Mouse (Mus musculus) frontal cortex, postnatal 36 days (tissue): ENCODE results near the gene Ildr1.

ENCODE experiments used
- DNase-seq, 2 experiments: peaks; one replicate each; pipeline ENCODE4 v3.0.0; 2022; ENCODE audit warnings: low spot score in 2 of 2

Gene Ildr1

DNA sequence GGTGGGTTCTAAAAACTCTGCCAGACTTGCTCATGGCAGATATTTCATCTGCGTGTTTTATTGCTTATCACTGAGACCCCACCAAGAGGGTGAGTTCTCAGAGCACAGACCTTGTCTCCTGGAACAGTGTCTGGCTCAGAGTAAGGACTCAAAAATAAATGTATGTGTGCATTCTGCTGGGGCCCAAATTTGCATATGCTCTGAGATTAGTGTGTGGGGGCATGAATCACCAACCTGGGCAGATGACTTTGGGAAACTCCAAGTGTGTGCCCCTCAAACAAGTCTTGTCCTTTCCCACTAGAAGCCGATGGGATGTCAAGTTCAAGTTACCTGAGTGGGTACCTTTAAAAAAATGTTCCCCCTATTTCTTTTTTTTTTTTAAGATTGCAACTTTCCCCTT lies 6.7 kb downstream of the Ildr1 start:
- no peak for DNase-seq

DNA sequence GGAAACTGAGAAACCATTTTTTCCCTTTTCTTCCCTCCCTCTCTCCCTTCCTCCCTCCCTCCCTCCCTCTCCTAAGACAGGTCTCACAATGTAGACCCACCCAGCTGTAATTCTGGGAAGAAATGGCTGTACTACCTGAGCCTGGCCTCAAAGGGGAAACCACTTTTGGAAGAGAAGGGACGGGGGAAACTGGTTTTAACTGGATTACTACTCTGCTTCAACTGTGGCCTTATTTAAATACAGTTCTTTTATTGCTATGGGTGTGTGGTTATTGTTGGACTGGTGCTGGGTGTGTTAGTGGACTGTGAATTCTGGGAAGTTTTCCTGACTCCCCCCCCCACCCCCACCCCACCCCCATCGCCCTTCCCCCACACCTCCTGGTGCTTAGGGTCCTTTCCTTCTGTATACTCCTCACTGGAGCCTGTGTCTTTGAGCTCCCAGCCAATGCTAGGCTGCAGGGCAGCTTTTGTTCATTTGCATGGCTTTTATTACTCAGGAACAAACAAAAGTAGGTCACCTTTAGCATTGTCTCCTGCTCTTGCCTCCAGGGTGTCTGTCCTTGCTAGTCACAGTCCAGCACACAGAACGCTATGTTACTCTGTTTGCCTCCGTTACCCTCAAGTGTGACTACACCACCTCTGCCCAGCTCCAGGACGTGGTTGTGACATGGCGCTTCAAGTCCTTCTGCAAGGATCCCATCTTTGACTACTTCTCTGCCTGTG lies 14.1 kb downstream of the Ildr1 start:
- DNase-seq = no peak

DNA sequence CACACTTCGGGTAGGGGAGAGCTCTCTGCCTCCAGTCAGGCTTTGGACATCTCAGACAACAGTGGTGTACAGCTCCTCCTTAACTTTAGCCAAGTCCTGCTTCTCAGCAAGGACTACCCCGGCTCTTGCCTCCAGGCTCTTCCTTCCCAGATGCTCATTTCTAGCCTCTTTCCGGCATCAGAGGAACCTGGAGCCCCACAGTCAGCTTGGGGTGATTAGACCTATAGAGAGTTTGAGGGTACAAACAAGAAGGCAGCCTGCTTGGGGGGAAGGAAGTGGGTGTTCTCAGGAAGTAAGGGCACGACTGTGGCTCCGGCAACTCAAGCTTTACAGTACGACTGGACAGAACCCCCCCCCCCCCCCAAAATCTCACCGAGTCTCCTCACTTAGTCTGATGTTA lies 15.0 kb downstream of the Ildr1 start:
- no peak for DNase-seq

DNA sequence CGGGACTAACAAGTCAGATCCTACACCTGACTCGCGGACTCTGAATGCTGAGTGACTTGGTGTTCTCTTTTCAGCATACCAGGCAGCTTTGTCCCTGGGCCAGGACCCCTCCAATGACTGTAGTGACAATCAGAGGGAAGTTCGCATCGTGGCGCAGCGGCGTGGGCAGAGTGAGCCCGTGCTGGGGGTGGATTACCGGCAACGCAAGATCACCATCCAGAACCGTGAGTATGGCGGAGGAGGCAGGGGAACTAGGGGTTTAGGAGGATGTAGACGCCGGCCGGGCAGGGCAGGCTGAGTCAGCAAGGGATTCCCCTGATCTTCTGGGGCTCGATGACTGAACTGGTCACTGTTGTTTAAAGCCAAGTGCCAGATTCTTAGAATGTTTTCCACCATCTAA lies 15.6 kb downstream of the Ildr1 start:
- DNase-seq = no peak

DNA sequence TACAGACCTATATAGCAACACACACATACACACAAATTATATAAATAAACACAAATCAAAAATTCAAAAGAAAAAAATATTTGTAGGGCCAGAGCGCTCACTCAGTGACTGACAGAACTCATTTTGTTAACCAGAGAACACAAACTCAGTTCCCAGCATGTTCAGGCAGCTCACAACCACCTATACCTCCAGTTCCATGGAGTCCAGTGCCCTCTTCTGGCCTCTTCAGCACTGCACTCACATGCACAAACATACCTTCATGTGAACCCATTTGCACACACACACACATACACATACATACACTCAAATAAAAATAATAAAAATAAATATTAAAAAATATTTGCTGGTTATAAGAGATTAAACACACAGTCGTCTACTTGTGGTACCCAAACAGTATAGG lies 17.0 kb downstream of the Ildr1 start:
- no peak for DNase-seq

DNA sequence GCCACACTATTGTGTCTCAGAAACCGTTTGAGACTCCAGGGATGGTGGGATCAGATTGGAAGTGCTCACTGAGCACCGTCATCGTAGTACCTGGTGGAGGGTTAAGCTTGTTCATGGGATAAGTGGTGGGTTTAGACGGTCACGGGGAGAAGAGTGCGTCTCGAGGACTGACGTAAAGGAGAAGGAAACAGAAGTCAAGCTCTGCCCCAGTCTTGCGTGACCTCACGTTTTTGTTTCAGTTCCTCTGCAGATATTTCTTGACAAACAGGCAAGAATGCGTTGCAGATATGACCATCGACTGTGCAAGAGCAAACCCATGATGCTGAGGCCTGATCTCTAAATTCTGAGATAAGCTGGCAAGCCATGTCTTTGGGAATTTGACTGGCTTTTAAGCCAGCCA lies 18.0 kb downstream of the Ildr1 start:
- DNase-seq = no peak

DNA sequence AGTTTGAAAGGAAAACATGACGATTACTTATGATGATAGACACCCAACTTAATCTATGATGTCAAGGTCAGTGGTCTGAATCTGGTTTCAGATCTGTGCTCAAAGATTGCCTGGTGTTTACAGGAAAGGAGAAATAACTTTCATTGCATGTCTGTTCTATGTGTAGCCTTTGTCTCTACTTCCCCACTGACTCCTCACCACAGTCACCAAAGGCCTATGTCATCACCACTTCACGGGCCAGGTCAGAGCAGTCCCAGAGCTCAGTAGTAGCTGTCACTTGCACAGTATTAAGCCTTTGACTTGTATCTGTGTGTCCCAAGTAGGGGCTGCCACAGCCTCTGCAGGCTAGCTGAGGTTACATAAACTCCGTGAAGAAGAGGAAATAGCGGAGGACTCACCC lies 23.7 kb downstream of the Ildr1 start:
- DNase-seq = no peak

DNA sequence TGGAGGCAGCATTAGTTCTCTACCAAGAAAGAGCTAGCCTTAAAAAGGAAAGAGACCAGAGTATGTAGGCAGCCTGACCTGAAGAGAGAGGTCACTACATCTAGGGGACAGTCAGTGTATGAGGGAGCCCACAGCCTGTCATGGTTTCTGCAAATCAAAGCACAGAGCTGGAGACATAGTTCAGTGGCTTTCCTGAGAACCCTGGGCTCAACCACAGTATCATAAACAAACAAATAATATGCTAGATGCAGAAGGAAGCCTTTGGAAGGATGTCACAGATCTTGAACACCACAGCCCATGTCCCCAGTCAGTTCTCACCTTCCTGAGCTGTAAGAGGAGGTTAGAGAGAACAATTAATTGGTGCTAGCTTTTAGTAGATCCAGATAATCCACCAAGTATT lies 24.9 kb downstream of the Ildr1 start:
- DNase-seq = no peak

DNA sequence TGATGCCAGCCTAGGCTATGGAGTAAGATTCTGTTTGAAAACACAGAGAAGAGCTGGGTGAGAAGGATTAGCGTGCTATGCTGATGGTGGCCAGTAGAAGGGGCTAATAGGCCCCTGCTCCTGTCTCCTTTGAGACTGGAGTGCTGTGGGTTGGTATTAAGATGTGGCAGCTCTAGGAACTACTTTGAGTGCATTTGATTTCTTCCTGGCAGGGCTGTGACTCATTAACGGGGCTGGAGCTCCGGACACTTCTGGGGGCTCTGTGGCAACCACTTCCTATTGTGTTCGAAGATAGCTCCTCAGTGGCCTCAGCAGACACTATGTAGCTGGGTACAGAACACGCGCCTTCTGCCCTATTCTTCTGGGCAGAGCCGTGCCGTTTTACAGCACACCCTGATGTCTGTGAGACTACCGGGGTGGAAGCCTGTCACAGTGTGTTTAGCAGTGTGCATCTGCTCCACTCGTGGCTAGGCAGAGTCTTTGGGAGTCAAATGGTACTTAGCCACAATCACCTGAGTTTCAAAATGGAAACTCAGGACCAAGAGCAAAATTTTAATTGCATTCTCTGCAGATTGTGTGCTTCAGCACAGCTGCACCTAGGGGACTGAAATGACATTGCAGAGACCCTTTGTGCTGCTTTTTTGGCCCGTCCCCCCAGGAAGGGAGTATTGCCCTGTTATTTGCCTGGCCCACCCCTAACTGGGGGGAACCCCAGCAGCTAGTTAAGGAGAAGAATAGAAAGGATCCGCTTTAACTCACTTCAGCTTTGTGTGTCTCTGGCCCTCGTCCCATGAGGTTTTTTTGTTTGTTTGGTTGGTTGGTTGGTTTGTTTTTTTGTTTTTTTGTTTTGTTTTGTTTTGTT lies 26.6 kb downstream of the Ildr1 start:
- DNase-seq = no peak

DNA sequence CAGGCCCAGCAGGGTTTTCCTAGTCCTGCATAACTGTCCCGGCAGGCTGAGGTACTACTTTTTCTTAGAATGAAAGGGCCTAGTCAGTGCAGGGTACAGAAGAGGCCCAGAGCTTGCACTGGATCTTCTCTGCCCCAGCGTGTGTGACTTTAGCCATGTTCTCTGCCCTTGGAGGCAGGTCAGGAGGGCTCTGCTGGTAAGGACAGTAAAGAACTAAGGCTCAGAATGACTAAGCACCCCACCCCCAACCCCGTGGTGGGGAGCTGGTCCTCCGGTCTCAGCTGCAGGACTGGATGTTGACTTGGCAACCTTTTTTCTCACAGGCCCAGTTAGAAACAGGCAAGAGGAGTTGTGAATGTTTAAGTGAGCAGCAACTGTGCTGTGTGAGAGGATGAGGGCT lies 29.0 kb downstream of the Ildr1 start:
- no peak for DNase-seq

DNA sequence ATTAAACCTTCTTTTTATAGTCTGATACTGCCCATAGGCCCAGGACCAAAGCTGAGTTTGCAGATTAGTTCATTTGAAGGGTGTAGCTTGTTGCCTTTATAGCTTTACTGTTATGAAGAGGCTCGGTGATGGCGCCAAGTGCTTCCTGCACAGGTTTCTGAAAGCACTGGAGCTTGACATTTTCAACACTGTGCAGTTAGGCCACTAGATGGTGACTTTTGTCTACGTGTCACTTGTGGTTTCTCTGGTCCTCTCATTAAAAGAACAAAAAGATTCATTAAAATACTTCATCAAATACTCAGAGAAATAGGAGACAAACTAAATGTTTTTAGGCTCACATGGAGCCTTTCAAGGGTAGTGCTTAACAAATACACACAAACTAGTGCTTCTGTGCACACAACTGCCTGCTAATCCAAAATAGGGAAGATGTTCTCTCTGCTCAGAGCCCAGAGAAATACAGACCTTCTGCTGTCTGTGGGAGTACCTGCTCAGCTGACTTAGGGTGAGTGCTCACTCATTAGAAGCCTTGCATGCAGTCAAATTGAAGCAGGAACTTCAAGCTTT lies 30.2 kb downstream of the Ildr1 start:
- peak in 1 of 2 experiments; percentile 12 for DNase-seq

DNA sequence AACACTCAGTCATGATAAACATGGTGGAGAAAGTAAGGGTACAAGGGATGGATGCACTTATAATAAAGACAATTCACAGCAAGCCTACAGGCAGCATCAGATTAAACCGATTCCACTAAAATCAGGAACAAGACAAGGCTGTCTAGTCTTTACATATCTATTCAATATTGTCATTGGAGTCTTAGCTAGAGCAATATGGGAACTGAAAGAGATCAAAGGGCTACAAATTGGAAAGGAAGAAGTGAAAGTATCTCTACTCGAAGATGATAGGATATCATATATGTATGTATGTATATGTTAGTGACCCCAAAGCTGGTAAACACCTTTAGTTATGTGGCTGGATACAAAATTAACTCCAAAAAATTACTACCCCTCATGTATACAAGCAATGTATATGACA lies 35.2 kb downstream of the Ildr1 start:
- no peak for DNase-seq

DNA sequence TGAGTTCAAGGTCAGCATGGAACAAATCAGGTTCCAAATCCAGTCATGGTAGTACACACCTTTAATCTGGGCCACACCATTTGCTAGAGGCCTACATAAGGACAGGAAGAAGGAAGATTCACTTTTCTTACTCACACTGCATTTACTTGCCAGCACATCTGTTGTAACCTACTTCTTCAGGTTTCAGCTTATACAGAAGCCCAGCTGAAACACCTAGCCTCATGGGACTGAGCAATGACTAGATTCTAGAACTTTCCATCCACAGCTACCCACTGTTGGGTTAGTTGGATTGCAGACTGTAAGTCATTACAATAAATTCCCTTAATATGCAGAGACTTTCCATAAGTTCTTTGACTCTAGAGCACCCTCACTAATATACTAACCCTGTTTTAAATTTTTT lies 38.8 kb downstream of the Ildr1 start:
- no peak for DNase-seq

DNA sequence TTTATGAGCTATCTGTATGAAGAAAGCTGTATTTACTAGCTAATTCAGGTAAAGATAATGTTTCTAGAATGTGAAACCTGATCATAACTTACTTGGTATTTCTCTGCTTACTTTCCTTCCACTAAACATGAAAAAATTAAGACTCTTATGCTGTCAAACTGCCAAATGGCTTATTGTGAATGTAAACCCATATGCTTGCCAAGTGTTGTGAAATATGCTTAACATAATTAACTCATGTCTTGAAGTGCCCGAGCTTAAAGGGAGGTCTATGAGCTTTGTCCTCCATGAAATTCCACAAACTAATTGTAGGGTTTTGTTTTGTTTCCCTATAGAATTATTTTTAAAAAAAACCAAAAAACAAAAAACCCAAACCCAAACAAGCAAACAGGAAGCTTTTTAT lies 40.0 kb downstream of the Ildr1 start:
- no peak for DNase-seq

DNA sequence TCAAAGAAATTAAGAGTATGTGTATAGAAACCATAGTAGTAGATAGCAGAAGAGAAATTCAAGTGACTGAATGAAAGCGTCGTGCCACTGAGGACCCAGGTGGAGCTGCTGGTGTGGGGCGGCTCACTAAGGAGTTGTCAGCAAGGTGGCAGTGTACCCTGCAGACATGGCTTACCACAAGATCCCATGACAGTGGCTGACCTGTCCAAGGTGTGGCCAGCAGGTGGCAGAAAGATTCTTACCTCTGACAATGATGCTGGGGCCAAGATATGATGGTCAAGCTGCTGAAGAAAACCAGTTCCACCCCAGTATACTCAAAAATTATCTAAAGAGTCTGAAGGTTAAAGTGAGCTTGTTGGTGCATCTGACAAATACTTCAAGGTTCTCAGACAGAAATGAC lies 41.6 kb downstream of the Ildr1 start:
- DNase-seq = no peak

DNA sequence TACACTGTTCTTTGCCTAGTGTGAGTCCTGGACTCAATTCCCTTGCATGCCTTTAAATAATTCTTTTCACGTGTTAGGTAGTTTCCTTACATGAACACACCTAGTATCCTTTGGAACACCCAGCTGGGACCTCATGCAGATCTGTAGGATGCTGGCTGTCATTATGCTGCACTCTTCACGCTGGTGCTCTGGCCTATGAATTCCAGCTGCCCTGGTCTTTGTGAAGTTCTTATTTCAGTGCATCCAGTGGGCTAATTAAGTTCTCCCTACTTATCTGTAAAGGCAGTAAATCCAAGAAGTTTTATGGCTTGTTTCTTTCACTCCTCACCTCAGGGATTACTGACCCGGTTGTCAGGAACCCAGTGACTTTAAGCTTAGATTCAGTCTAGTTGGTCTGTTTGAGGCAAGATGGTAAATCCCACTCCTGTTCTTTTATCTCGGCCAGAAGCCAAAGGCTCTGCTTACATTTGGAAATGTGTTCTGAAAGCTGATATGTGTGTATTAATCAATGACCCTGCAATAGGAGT lies 45.7 kb downstream of the Ildr1 start:
- DNase-seq = no peak

DNA sequence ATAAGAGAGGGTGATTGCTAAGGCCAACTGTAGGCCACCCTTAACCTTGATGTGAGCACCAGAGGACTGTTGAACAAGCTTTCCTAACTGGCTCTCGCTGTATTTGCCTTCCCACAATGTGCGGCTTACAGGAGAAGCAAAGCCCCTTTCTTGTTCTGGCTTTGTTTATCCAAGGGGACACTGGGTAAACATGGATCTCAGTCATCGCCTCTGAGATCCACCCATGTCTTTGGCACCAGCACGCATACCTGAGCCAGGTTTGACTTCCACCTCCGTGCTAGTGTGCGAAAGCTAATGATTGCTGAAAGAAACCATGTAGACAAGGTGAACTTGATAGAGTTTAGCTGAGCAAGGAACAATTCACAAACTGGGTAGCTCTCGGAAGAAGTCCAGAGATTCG lies 49.8 kb downstream of the Ildr1 start:
- no peak for DNase-seq

DNA sequence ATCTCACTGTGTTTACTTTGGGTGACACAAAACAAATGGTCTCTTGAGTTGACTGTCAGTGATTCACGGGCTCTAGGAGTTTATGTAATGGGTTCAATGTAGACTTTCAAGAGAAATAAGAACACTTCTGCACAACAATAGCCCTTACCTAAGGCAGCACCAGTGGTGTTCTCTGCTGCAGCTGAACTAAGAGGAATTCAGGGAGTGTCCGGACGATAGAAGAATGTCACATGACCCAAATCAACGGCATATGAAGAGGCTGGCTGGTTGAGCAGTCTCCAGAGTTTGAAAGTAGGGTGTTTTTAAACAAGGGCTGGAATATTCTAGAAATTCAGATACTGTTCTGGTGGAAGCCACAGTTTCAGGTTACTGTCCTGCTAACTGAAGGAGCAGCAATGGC lies 53.3 kb downstream of the Ildr1 start:
- DNase-seq = no peak

DNA sequence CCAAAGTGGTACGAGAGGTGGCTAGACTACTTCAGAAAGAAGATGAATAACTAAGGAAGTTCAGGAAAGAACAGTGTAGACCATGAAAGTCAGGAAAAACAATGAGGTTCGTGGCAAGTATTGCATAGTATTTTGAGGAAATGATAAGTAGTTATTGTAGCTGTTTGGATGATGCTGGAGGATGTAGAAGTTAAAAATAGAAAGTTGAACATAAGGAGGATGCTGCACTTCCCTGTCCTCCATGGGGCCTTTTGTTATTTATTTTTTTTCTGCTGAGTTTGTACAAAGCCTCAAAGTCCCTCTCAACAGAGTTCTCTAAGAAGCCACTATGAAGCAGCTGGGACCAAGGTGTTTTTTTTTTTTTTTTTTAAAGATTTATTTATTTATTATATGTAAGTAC lies 54.0 kb downstream of the Ildr1 start:
- no peak for DNase-seq

DNA sequence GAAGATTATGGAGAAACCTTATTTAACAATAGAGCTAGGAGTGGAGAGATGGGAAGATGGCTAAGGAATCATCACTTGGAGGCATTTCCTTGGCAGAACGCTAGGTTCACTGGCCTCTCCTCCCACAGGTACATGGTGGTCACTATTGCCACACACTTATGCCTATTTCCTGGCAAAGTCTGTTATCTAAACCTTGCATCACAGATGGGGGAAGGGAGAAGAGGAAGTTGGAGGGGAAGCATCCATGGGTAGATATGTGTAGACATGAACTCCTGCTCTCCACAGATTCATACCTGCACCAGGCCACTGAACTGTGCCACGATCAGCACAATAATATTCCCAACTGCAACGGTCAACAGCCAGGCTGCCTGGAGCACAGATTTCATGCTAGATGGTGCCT lies 58.2 kb downstream of the Ildr1 start:
- DNase-seq = no peak

DNA sequence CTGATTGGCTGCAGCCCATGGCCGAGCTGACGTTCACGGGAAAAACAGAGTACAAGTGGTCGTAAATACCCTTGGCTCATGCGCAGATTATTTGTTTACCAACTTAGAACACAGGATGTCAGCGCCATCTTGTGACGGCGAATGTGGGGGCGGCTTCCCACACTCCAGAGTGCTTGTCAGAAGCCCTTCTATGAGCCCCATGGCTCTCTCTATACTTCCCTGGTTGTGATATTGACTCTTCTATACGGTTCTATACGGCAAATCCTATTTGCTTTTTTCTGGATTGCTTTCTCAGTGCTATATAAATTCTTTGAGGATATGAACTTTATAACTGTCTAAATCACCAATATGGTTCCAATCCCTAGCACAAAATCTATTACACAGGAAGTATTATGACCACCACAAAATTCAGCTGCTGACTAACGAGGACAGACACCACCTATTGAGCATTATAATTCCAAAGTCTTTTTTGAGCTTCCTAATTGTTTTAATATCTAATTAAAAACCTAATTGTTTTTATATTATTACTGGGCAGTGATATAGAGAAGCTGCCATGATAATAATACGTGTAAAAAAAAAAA lies 76.5 kb downstream of the Ildr1 start:
- peak in 1 of 2 experiments; percentile 9 for DNase-seq

DNA sequence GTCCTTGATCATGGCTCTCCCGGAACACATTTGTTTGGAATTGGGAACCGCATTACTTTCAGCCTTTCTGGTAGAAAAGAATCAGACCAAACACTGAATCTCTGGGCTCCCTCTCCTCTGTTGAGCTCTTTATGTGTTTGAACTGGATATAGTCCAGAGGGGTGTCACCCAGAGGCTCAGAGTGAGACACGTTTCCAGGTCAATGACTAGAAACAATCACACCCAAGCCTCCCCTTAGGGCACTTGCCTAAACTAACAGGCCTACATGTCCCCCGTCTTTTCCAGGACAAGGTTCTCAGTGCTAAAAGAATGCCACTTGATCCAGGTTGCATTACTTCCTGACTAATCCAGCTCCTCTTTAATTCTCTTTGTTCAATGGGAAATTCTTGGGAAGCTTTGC lies 77.1 kb downstream of the Ildr1 start:
- peak; percentile 11 to 25 for DNase-seq
